Mouse (Mus musculus) heart, postnatal 10 days (tissue): ENCODE measurements at regions not wholly inside any gene's neighbourhood (a gene's known extent, or its start where the extent isn't known, plus 50 kb on each side); places are given as distances from the start of the nearest gene placed in this dataset.
A peak's percentile ranks its signal among the peaks of the same experiment; 100 is the strongest.

Source experiments
- DNase-seq, 2 experiments: peaks; one replicate each; pipeline ENCODE4 v3.0.0; 2021
- intact Hi-C: fragments of 180-260 bp; cut with DNase I; formaldehyde crosslinking; loops from one replicate; pipeline ENCODE4 v1.15.1; 2025

- DNase-seq: no peak
- intact Hi-C loops: no loop called here
These were observed 117.8 kb downstream of the Cartpt start for GRCm38 (mm10) chr13:99782883-99783721.

- intact Hi-C loops: no loop called here
- no peak for DNase-seq
These were observed 119.3 kb downstream of the Cartpt start for GRCm38 (mm10) chr13:99781616-99782015.

- no peak for DNase-seq
- intact Hi-C loops: no loop called here
These were observed 120.0 kb downstream of the Cartpt start for GRCm38 (mm10) chr13:99780751-99781460.

GRCm38 (mm10) chr13:99778747-99779146 is 122.1 kb downstream of the Cartpt start:
- DNase-seq: no peak
- intact Hi-C loops: no loop called here

GRCm38 (mm10) chr13:99777736-99778135 is 123.2 kb downstream of the Cartpt start:
- DNase-seq: no peak
- intact Hi-C loops: no loop called here

- intact Hi-C loops: no loop called here
- DNase-seq: peak in 1 of 2 experiments; percentile 23
These were observed 134.9 kb downstream of the Cartpt start for GRCm38 (mm10) chr13:99765965-99766364.

- intact Hi-C loops: no loop called here
- no peak for DNase-seq
These were observed 136.1 kb downstream of the Cartpt start for GRCm38 (mm10) chr13:99764764-99765163.

GRCm38 (mm10) chr13:99764097-99764714 is 136.7 kb downstream of the Cartpt start:
- intact Hi-C loops: no loop called here
- DNase-seq: no peak

- intact Hi-C loops: no loop called here
- no peak for DNase-seq
These were observed 139.0 kb downstream of the Cartpt start for GRCm38 (mm10) chr13:99761843-99762242.

- intact Hi-C loops: no loop called here
- no peak for DNase-seq
These were observed 139.5 kb downstream of the Cartpt start for GRCm38 (mm10) chr13:99761423-99761822.

GRCm38 (mm10) chr13:99760646-99761045 is 140.2 kb downstream of the Cartpt start:
- intact Hi-C loops: no loop called here
- DNase-seq: no peak

- intact Hi-C loops: no loop called here
- DNase-seq: no peak
These were observed 141.4 kb downstream of the Cartpt start for GRCm38 (mm10) chr13:99759256-99760044.

GRCm38 (mm10) chr13:99754701-99755100 is 146.2 kb downstream of the Cartpt start:
- no peak for DNase-seq

GRCm38 (mm10) chr13:99754251-99754652 is 146.6 kb downstream of the Cartpt start:
- intact Hi-C loops: no loop called here
- DNase-seq: no peak

More at GRCm38 (mm10) chr13:99754701-99755100, 146.2 kb downstream of the Cartpt start:
- intact Hi-C loops: no loop called here

- intact Hi-C loops: no loop called here
- DNase-seq: no peak
These were observed 147.4 kb downstream of the Cartpt start for GRCm38 (mm10) chr13:99753526-99753925.

- DNase-seq: no peak
- intact Hi-C loops: no loop called here
These were observed 150.2 kb downstream of the Cartpt start for GRCm38 (mm10) chr13:99750729-99751128.

GRCm38 (mm10) chr13:99749342-99749741 is 151.5 kb downstream of the Cartpt start:
- intact Hi-C loops: no loop called here
- no peak for DNase-seq

- intact Hi-C loops: no loop called here
These were observed 152.8 kb downstream of the Cartpt start for GRCm38 (mm10) chr13:99748128-99748527.

GRCm38 (mm10) chr13:99745526-99745925 is 155.4 kb downstream of the Cartpt start:
- DNase-seq: no peak
- intact Hi-C loops: no loop called here

More at GRCm38 (mm10) chr13:99748128-99748527, 152.8 kb downstream of the Cartpt start:
- peak; percentile 24 to 31 for DNase-seq

GRCm38 (mm10) chr13:99744790-99745120 is 156.1 kb downstream of the Cartpt start:
- intact Hi-C loops: no loop called here
- peak in 1 of 2 experiments; percentile 18 for DNase-seq
